Mouse (Mus musculus) embryonic fibroblast, embryonic 13.5 days (primary cell): ENCODE measurements around the gene Accsl. TPM values are rescaled to one million over a fixed set of nuclear protein-coding genes. Genes with fewer than 3 reads are reported as not detected.
A peak's percentile ranks its signal among the peaks of the same experiment; 100 is the strongest.

ENCODE experiments used
- H3K27ac ChIP-seq: 2 replicates; pipeline ENCODE4 v1.5.1; 2012; ENCODE audit warnings: low read length, control low read depth, inconsistent platforms; ENCODE audit not compliant: insufficient read depth
- H3K4me1 ChIP-seq: 2 replicates; pipeline ENCODE4 v1.6.1; 2011; ENCODE audit warnings: low read length; ENCODE audit not compliant: control insufficient read depth, insufficient read depth
- H3K4me3 ChIP-seq: 2 replicates; pipeline ENCODE4 v1.5.1; 2011; ENCODE audit warnings: mild to moderate bottlenecking, control low read depth, low read length; ENCODE audit not compliant: insufficient read depth
- CTCF ChIP-seq: IDR thresholded peaks from 2 replicates; pipeline ENCODE4 v1.5.1; 2011; ENCODE audit warnings: mild to moderate bottlenecking, control low read depth, low read length, moderate library complexity, borderline replicate concordance; ENCODE audit not compliant: insufficient read depth
- POLR2A ChIP-seq: IDR thresholded peaks from 2 replicates; pipeline ENCODE4 v1.6.1; 2011; ENCODE audit warnings: low read depth, mild to moderate bottlenecking, control low read depth, low read length, moderate library complexity
- polyA plus RNA-seq: library from polyadenylated mRNA; stranded (reverse); fragments of >200 nt; gene quantifications from 2 replicates; pipeline ENCODE4 v1.2.4, GENCODE M21; 2011; ENCODE audit warnings: low read depth; ENCODE audit not compliant: missing spikeins, insufficient read length

The Accsl gene
- not detected in 2 replicates for polyA plus RNA-seq

- H3K4me1 ChIP-seq = no peaks in the 10 kb centered on the region
- TF ChIP-seq CTCF (no peak), POLR2A (no peak)
- H3K4me3 ChIP-seq = no peak within 1 kb of the TSS
- H3K27ac ChIP-seq = no peak within 1 kb of the TSS
Observed at GRCm38 (mm10) chr2:93869107-93869600, at the start of gene Accsl. TSS of gene Accsl (minus strand) at chr2:93869157.

GRCm38 (mm10) chr2:93913552-93913951 lies 44.6 kb upstream of the Accsl start:
- no peaks in the 10 kb centered on the region for H3K4me1 ChIP-seq
- TF ChIP-seq CTCF (no peak), POLR2A (no peak)
- H3K4me3 ChIP-seq = no peak overlapping the region
- H3K27ac ChIP-seq = no peak overlapping the region

- H3K4me3 ChIP-seq = no peak overlapping the region
Observed at GRCm38 (mm10) chr2:93911942-93912341, 43.0 kb upstream of the Accsl start.

GRCm38 (mm10) chr2:93909716-93910115 lies 40.8 kb upstream of the Accsl start:
- H3K4me3 ChIP-seq = no peak overlapping the region
- no peak overlapping the region for H3K27ac ChIP-seq
- no peaks in the 10 kb centered on the region for H3K4me1 ChIP-seq
- TF ChIP-seq POLR2A (no peak), CTCF (no peak)

More at GRCm38 (mm10) chr2:93911942-93912341, 43.0 kb upstream of the Accsl start:
- H3K4me1 ChIP-seq = no peaks in the 10 kb centered on the region
- TF ChIP-seq CTCF = no peak
- TF ChIP-seq POLR2A = no peak
- H3K27ac ChIP-seq = no peak overlapping the region

GRCm38 (mm10) chr2:93907519-93908294 lies 38.8 kb upstream of the Accsl start:
- Histone ChIP-seq H3K4me1 (peaks cover 4% of the 10 kb centered on the region; the same call in 1 of the 2 replicates), H3K27ac (peak overlapping the region; percentile 57; the same call in 1 of the 2 replicates), H3K4me3 (no peak overlapping the region)
- TF ChIP-seq CTCF = no peak
- TF ChIP-seq POLR2A = no peak

- TF ChIP-seq POLR2A (no peak), CTCF (no peak)
- Histone ChIP-seq H3K4me1 (peaks cover 6% of the 10 kb centered on the region; the same call in 1 of the 2 replicates), H3K27ac (no peak overlapping the region), H3K4me3 (no peak overlapping the region)
Observed at GRCm38 (mm10) chr2:93906316-93906715, 37.4 kb upstream of the Accsl start.

GRCm38 (mm10) chr2:93903415-93903814 lies 34.5 kb upstream of the Accsl start:
- TF ChIP-seq CTCF (no peak), POLR2A (no peak)
- Histone ChIP-seq H3K27ac (no peak overlapping the region), H3K4me3 (no peak overlapping the region), H3K4me1 (peaks cover 6% of the 10 kb centered on the region; the same call in 1 of the 2 replicates)

GRCm38 (mm10) chr2:93902680-93903305 lies 33.8 kb upstream of the Accsl start:
- H3K4me3 ChIP-seq = no peak overlapping the region
- TF ChIP-seq POLR2A = no peak
- TF ChIP-seq CTCF = no peak
- peak overlapping the region; percentile 67; the same call in 1 of the 2 replicates for H3K27ac ChIP-seq
- H3K4me1 ChIP-seq = peaks cover 6% of the 10 kb centered on the region; the same call in 1 of the 2 replicates

GRCm38 (mm10) chr2:93899397-93900380 lies 30.7 kb upstream of the Accsl start:
- Histone ChIP-seq H3K4me3 (no peak overlapping the region), H3K4me1 (peaks cover 6% of the 10 kb centered on the region; the same call in 1 of the 2 replicates), H3K27ac (no peak overlapping the region)
- TF ChIP-seq POLR2A = no peak
- TF ChIP-seq CTCF = no peak
